Mouse (Mus musculus) midbrain, embryonic 15.5 days (tissue): ENCODE results near the gene Pigx. TPM values are rescaled to one million over a fixed set of nuclear protein-coding genes. Genes with fewer than 3 reads are reported as not detected.

Source experiments
- ATAC-seq: fragments of 200-750 bp; cut with Nextera tagmentation; replicated peaks from 2 replicates; pipeline ENCODE4 v1.8.0; 2017; ENCODE audit warnings: moderate TSS enrichment
- H3K27ac ChIP-seq: fragments of 300-500 bp; sonication (generic); 2 replicates; pipeline ENCODE4 v1.5.1; 2015; ENCODE audit warnings: mild to moderate bottlenecking, inconsistent platforms
- H3K27me3 ChIP-seq: fragments of 300-500 bp; sonication (generic); replicated peaks from 2 replicates; pipeline ENCODE4 v1.6.1; 2015; ENCODE audit warnings: inconsistent platforms
- H3K36me3 ChIP-seq: fragments of 300-500 bp; sonication (generic); replicated peaks from 2 replicates; pipeline ENCODE4 v1.6.1; 2015; ENCODE audit warnings: inconsistent platforms
- H3K4me1 ChIP-seq: fragments of 300-500 bp; sonication (generic); 2 replicates; pipeline ENCODE4 v1.6.1; 2015; ENCODE audit warnings: inconsistent platforms
- H3K4me2 ChIP-seq: fragments of 300-500 bp; sonication (generic); 2 replicates; pipeline ENCODE4 v1.6.1; 2015; ENCODE audit warnings: inconsistent platforms, mild to moderate bottlenecking, moderate library complexity
- H3K4me3 ChIP-seq: fragments of 300-500 bp; sonication (generic); 2 replicates; pipeline ENCODE4 v1.5.1; 2015; ENCODE audit warnings: mild to moderate bottlenecking, inconsistent platforms
- H3K9ac ChIP-seq: fragments of 300-500 bp; sonication (generic); 2 replicates; pipeline ENCODE4 v1.6.1; 2015; ENCODE audit warnings: mild to moderate bottlenecking, inconsistent platforms
- H3K9me3 ChIP-seq: fragments of 300-500 bp; sonication (generic); 2 replicates; pipeline ENCODE4 v1.6.1; 2016; ENCODE audit warnings: inconsistent platforms
- WGBS: fragments of 180-500 bp; shearing (Covaris S2); methylation state at CpG from one replicate; pipeline ENCODE4 v1.1.7; 2015; ENCODE audit warnings: mixed read lengths; 5-methylcytosine and 5-hydroxymethylcytosine counted together
- polyA plus RNA-seq: library from polyadenylated mRNA; unstranded; fragments of >200 nt; fragmentation: Nextera tagmentation; extraction: Ambion mirVana; gene quantifications from 2 replicates; pipeline ENCODE4 v1.2.1, GENCODE M21; 2015

Gene Pigx
- polyA plus RNA-seq, 1 experiment from 2014 or later: 106 TPM

DNA sequence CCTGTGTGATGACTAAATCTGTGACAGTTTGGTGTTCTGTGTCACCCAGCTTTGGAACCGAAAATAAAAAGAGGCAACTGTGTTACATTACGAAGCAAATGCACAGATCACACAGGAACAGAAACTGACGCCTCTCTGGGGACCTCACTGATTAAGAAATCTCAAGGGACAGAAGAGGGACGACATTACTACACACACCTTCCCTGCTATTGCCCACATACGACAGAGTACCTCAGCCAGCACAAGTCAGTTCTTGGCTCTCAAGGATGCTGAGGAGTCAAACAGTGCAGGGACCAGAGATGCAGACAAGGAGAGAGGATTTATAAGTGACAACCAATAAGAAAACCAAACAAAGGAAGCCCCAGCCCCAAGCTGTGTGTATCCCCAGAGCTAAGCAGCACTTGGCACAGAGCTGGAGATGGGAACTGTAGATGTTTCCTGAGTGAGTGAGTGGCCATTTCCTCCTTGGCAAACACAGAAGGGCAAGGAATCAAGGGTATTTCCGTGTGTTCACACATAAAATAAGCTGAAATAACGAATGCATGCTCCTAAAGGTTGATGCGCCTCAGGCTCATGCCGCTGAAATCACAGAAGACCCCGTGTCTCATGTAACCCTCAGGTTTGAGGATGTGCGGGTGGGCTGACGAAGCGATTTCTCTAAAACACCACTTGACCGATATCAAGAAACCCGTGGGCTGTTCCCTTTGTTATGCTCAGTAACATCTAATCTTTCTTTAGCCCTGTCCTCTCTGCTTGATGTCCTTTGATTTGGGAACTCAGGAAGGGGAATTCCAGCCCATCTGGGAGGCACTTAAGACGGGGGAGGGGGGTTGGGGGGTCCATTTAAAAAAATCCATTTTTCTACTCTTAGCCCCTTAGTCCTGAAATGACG, 25.1 kb upstream of the Pigx start:
- ATAC-seq: no peak
- Histone ChIP-seq H3K4me3 (no peak overlapping the region), H3K27me3 (no peaks in the 10 kb centered on the region), H3K4me2 (no peak overlapping the region), H3K9ac (no peak overlapping the region), H3K36me3 (no peaks in the 10 kb centered on the region), H3K27ac (no peak overlapping the region), H3K4me1 (no peaks in the 10 kb centered on the region), H3K9me3 (no peaks in the 10 kb centered on the region)
- 68% methylated on average over 17 of the region's 17 CpGs for WGBS

DNA sequence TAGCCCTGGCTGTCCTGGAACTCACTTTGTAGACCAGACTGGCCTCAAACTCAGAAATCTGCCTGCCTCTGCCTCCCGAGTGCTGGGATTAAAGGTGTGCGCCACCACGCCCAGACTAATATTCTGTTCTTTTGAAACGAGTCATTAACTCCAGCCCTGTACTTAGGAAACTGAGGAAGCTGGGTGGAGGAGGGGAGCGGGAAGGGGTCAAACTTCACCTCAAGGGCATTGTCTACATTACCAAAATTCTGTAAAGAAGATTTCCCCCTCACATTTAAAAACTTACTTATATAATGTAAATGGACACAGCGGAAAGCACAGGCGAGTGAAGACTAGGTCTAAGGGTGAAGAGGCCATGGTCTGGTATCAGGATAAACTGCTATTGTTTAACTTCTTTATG, 24.5 kb upstream of the Pigx start:
- no peaks in the 10 kb centered on the region for H3K27me3 ChIP-seq
- no peak for ATAC-seq
- 91% methylated on average over 7 of the region's 7 CpGs for WGBS
- H3K36me3 ChIP-seq: no peaks in the 10 kb centered on the region
- H3K9ac ChIP-seq: no peak overlapping the region
- H3K4me1 ChIP-seq: no peaks in the 10 kb centered on the region
- no peak overlapping the region for H3K27ac ChIP-seq
- H3K9me3 ChIP-seq: no peaks in the 10 kb centered on the region
- H3K4me3 ChIP-seq: no peak overlapping the region
- no peak overlapping the region for H3K4me2 ChIP-seq

DNA sequence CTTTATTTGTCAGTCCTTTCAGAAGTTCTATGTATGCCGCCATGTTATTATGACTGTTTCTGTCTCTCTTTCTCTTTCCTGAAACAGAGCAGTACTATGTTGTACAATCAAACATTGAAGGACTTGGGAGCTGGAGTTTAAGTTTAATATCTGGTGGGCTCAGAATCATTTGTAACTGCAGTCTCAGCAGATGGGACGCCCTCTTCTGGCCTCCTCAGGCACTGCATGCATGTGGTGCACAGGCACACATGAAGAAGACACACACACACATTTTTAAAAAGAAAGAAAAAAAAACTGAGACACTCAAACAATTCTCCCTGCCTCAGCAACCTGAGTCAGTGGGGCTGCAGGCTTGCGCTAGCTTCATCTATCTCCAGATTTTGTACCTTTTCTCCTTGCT, 20.9 kb upstream of the Pigx start:
- 79% methylated on average over 3 of the region's 3 CpGs for WGBS

DNA sequence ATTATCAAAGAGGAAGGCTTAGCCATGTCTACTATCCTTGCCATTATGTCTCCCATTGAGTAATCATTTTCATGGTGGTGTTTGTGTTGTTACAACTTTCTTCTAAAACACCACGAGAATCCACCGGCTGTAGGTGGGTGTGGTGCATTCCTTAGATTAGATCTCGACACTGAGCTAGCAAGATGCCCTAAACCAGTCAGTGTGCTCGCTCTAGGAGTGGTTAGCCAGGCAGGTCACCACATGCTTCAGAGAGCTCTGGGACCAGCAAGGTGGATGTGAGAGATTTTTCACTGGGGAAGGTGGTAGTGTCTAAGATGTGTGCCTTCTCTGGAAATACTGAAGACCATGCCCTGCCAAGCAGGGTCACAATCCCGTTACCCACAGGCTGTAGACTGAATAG, 16.6 kb upstream of the Pigx start:
- H3K36me3 ChIP-seq: no peaks in the 10 kb centered on the region
- 73% methylated on average over 5 of the region's 5 CpGs for WGBS
- H3K4me3 ChIP-seq: no peak overlapping the region
- no peaks in the 10 kb centered on the region for H3K27me3 ChIP-seq
- no peak overlapping the region for H3K27ac ChIP-seq
- H3K9me3 ChIP-seq: no peaks in the 10 kb centered on the region
- H3K4me1 ChIP-seq: no peaks in the 10 kb centered on the region
- no peak overlapping the region for H3K4me2 ChIP-seq
- no peak overlapping the region for H3K9ac ChIP-seq
- ATAC-seq: no peak

More for the DNA sequence above, 20.9 kb upstream of the Pigx start:
- Histone ChIP-seq H3K4me1 (no peaks in the 10 kb centered on the region), H3K27ac (no peak overlapping the region), H3K36me3 (no peaks in the 10 kb centered on the region), H3K9me3 (no peaks in the 10 kb centered on the region), H3K9ac (no peak overlapping the region), H3K27me3 (no peaks in the 10 kb centered on the region), H3K4me3 (no peak overlapping the region), H3K4me2 (no peak overlapping the region)
- ATAC-seq: no peak

DNA sequence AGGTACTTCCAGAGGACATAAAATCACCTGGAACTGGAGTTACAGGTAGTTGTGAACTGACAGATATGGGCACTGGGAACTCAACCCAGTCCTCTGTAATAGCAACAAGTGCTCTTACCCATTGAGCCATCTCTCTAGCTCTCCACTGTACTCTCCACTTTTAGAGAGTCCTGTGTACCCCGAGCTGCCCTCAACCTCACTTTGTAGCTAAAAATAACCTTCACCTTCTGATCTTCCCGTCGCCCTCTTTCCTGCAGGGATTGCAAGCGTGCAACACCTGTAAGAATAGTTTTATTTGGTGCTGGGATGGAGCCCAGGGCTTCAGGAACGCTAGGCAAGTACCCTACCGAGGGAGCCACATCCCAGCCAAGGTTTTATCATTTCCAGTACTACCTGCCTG, 16.2 kb upstream of the Pigx start:
- Histone ChIP-seq H3K36me3 (no peaks in the 10 kb centered on the region), H3K4me2 (no peak overlapping the region), H3K27me3 (no peaks in the 10 kb centered on the region), H3K9ac (no peak overlapping the region), H3K27ac (no peak overlapping the region), H3K4me3 (no peak overlapping the region), H3K4me1 (no peaks in the 10 kb centered on the region), H3K9me3 (no peaks in the 10 kb centered on the region)
- 64% methylated on average over 6 of the region's 6 CpGs for WGBS
- no peak for ATAC-seq

DNA sequence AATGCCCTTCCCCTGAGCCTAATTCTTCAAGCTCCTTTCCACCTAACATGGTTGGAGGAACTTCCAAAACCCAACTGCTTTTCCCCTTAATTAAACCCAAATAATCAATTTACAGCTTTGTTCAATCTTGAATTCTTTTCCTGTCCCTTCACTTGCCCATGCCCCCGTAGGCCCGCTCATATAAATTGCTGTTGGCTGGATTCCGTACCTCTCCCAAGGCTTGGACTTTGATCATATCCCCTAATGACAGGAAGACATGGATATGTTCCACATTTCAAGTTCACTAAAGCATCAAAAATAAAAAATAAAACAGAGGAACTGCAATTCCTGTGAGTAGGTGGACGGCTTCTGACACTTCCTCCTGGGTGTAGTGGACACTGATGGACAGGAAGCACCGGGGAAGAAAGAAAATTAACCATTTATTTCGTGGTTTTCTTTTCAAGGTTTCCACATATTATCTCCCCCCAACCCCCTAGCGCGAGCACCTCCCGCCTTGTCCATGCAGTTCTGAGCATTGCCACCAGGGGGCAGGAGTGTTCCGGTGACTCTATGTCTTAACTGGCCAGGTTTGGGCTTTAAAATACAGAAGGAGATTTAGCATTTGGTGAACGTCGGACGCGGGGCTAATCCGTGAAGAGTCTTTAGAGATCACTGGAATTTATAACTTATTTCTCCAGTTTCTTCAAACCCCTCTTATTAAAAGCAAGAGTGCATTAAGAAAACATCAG, 15.6 kb upstream of the Pigx start:
- Histone ChIP-seq H3K4me3 (no peak overlapping the region), H3K9ac (no peak overlapping the region), H3K4me2 (no peak overlapping the region), H3K4me1 (no peaks in the 10 kb centered on the region), H3K9me3 (no peaks in the 10 kb centered on the region), H3K27me3 (no peaks in the 10 kb centered on the region), H3K27ac (no peak overlapping the region), H3K36me3 (no peaks in the 10 kb centered on the region)
- no peak for ATAC-seq
- WGBS: 12% methylated on average over 15 of the region's 15 CpGs

DNA sequence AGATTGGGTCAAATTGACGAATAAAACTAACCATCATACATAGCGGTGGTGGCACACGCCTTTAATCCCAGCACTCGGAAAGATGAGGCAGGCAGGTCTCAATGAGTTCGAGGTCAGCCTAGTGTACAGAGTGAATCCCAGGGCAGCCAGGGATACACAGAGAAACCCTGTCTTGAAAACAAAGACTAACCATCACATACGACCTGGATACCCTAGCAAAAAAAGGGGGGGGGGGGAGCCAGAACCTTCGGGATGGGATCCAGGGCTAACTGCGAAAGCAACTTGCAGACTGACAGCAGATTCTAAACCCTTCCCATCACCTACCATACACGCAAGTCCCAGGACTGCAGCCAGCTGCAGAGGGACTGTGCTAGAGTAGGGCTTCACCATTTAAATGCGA, 14.9 kb upstream of the Pigx start:
- H3K4me3 ChIP-seq: no peak overlapping the region
- H3K4me2 ChIP-seq: no peak overlapping the region
- no peaks in the 10 kb centered on the region for H3K36me3 ChIP-seq
- H3K9me3 ChIP-seq: no peaks in the 10 kb centered on the region
- H3K27me3 ChIP-seq: no peaks in the 10 kb centered on the region
- H3K4me1 ChIP-seq: no peaks in the 10 kb centered on the region
- ATAC-seq: no peak
- no peak overlapping the region for H3K9ac ChIP-seq
- WGBS: 89% methylated on average over 10 of the region's 10 CpGs
- no peak overlapping the region for H3K27ac ChIP-seq

DNA sequence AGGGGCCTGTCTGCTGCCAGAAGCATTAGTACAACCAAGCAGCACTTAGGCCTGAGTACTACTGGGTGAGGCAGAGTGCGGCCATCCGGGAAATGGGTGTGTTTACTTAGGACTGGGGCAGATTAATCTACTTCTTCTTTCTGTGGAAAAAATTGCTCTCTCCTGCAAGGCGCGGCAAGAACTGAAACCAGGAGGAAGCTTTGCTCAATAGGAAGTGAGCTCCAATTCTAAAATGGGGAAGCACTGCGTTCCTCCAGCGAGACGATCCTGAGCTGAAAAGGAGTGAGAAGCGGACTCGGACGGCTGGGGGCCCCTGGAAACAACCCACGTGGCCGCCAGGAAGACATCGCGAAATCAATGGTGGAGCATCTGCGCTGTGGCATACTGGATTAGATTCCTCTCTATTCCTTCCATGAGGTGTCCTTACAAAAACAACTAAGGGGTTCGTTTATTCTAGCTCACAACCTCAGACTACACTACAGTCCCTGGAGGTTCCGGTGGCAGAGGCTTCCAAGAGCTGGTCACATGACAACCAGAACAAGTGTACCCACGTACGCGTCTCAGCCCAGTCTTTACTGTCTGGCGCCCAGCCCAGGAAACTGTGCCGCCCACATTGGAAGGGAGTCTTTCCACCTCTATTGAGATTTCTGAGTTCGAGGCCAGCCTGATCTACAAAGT, 14.1 kb upstream of the Pigx start:
- Histone ChIP-seq H3K4me3 (no peak overlapping the region), H3K4me1 (no peaks in the 10 kb centered on the region), H3K4me2 (no peak overlapping the region), H3K9me3 (no peaks in the 10 kb centered on the region), H3K36me3 (no peaks in the 10 kb centered on the region; the same call in 1 of the 2 replicates), H3K27ac (no peak overlapping the region), H3K9ac (no peak overlapping the region), H3K27me3 (no peaks in the 10 kb centered on the region)
- 70% methylated on average over 23 of the region's 23 CpGs for WGBS
- ATAC-seq: no peak

DNA sequence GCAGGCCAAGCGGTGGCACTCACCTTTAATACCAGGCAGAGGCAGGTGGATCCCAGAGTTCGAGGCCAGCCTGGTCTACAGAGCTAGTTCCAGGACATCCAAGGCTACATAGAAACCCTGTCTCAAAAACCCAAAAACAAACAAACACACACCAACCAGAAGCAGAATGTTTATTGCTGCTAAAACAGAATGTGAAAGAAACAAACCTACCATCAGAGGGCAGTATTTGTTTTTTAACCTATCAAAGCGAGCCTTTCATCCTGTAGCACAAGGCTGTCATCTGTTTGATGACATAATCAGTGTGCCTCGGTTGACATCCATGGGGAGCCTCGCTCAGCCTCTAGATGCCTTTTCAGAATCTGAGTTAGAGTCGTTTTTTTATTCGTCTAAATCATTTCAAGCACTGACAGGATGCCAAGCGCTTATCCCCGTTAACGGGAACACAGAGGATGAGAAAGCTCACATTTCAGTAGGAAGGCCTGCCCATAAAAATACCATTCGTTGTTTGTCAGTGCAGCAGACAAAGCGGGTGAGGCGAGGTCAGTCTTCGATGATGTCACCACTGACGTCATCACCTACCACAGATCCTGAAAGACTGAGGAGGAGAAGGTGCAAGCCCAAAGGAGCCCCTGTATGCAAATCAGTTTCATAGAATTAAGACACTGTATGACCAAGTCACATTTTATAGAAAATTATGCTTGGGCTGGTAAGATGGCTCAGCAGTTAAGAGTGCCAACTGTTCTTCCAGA, 11.6 kb upstream of the Pigx start:
- Histone ChIP-seq H3K9me3 (no peaks in the 10 kb centered on the region), H3K36me3 (peaks cover 15% of the 10 kb centered on the region), H3K4me1 (no peaks in the 10 kb centered on the region), H3K27me3 (no peaks in the 10 kb centered on the region), H3K27ac (no peak overlapping the region), H3K9ac (no peak overlapping the region), H3K4me3 (no peak overlapping the region), H3K4me2 (no peak overlapping the region)
- ATAC-seq: no peak
- WGBS: 77% methylated on average over 15 of the region's 15 CpGs

DNA sequence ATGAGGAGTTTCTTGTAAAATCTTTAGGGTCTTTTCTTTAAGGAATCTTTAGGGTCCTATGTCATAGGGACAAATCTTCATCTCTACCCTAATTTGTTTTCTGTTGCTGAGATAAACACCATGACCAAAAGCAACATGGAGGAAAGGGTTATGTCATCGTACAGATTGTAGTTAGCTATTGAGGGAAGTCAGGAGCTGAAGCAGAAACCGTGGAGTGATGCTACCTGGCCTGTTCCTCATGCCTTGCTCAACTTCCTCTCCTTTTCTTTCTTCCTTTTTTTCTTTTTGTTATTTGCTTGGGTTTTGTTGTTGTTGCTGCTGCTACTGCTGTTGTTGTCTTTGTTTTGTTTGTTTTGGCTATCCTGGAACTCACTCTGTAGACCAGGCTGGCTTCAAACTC, 9.0 kb upstream of the Pigx start:
- WGBS: 97% methylated on average over 2 of the region's 2 CpGs
- no peak for ATAC-seq
- no peaks in the 10 kb centered on the region for H3K4me1 ChIP-seq
- no peaks in the 10 kb centered on the region for H3K27me3 ChIP-seq
- no peak overlapping the region for H3K9ac ChIP-seq
- no peak overlapping the region for H3K4me3 ChIP-seq
- peaks cover 21% of the 10 kb centered on the region for H3K36me3 ChIP-seq
- no peak overlapping the region for H3K4me2 ChIP-seq
- no peak overlapping the region for H3K27ac ChIP-seq
- no peaks in the 10 kb centered on the region for H3K9me3 ChIP-seq

DNA sequence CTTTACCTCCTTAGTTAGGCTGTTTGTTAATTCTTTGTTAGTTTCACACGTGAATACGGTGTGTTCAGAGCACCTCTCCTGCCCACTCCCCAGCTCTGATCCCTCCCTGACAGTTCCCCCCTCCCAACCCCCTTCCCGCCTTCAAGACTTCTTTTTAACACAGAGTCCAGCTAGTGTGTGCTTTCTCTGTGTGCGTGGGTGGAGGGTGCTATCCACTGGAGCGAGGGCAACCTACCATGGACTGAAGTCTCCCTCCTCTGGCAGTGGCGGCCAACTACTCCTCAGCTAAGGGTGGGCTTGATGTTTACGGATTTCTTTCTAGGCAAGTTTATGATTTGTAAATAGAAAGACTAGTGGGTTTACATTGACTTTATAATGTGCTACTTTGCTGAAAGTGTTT, 8.6 kb upstream of the Pigx start:
- H3K9ac ChIP-seq: no peak overlapping the region
- H3K4me2 ChIP-seq: no peak overlapping the region
- ATAC-seq: no peak
- H3K9me3 ChIP-seq: no peaks in the 10 kb centered on the region
- H3K4me1 ChIP-seq: no peaks in the 10 kb centered on the region
- 84% methylated on average over 7 of the region's 7 CpGs for WGBS
- no peaks in the 10 kb centered on the region for H3K27me3 ChIP-seq
- no peak overlapping the region for H3K4me3 ChIP-seq
- peaks cover 21% of the 10 kb centered on the region for H3K36me3 ChIP-seq
- no peak overlapping the region for H3K27ac ChIP-seq
